Mouse (Mus musculus) CH12.LX (cell line): ENCODE measurements around the gene Tcea2.

Source experiments
- CHD2 ChIP-seq: IDR thresholded peaks from 2 replicates; pipeline ENCODE4 v1.6.1; 2011; ENCODE audit warnings: low read length, improper control_type of control experiment
- CTCF ChIP-seq, 2 experiments: IDR thresholded peaks in 1 of 2; conservative IDR thresholded peaks in 1 of 2; 2 replicates each; pipeline ENCODE4 v1.5.1; 2011 to 2012; ENCODE audit warnings: low read depth in 2 of 2, low read length in 2 of 2, improper control_type of control experiment in 1 of 2, inconsistent platforms in 1 of 2, mild to moderate bottlenecking in 1 of 2, moderate library complexity in 1 of 2
- EP300 ChIP-seq: IDR thresholded peaks from 2 replicates; pipeline ENCODE4 v1.6.1; 2011; ENCODE audit warnings: low read length, improper control_type of control experiment
- ETS1 ChIP-seq: conservative IDR thresholded peaks from 2 replicates; pipeline ENCODE4 v1.6.1; 2012; ENCODE audit warnings: low read depth, mild to moderate bottlenecking, inconsistent platforms, low read length, improper control_type of control experiment, moderate library complexity
- GABPA ChIP-seq: IDR thresholded peaks from 2 replicates; pipeline ENCODE4 v1.6.1; 2012; ENCODE audit warnings: low read depth, low read length, improper control_type of control experiment, inconsistent platforms; ENCODE audit not compliant: insufficient replicate concordance
- HCFC1 ChIP-seq: IDR thresholded peaks from 2 replicates; pipeline ENCODE4 v1.6.1; 2012; ENCODE audit warnings: low read depth, mild to moderate bottlenecking, inconsistent platforms, low read length, improper control_type of control experiment
- MAFK ChIP-seq: IDR thresholded peaks from 2 replicates; pipeline ENCODE4 v1.6.1; 2011; ENCODE audit warnings: low read length, improper control_type of control experiment; ENCODE audit not compliant: insufficient replicate concordance
- MAX ChIP-seq: IDR thresholded peaks from 2 replicates; pipeline ENCODE4 v1.6.1; 2011; ENCODE audit warnings: low read length, improper control_type of control experiment
- POLR2A ChIP-seq: IDR thresholded peaks from 2 replicates; pipeline ENCODE4 v1.6.1; 2011; ENCODE audit warnings: low read depth, mild to moderate bottlenecking, improper control_type of control experiment, low read length
- SMC3 ChIP-seq: IDR thresholded peaks from 2 replicates; pipeline ENCODE4 v1.6.1; 2011; ENCODE audit warnings: low read depth, low read length, improper control_type of control experiment
- TBP ChIP-seq: conservative IDR thresholded peaks from 2 replicates; pipeline ENCODE4 v1.6.1; 2011; ENCODE audit warnings: low read depth, low read length, improper control_type of control experiment
- UBTF ChIP-seq: IDR thresholded peaks from 2 replicates; pipeline ENCODE4 v1.6.1; 2012; ENCODE audit warnings: low read depth, mild to moderate bottlenecking, inconsistent platforms, low read length, improper control_type of control experiment, moderate library complexity
- USF1 ChIP-seq: IDR thresholded peaks from 2 replicates; pipeline ENCODE4 v1.6.1; 2014; ENCODE audit warnings: low read depth, mild to moderate bottlenecking, inconsistent platforms, low read length, improper control_type of control experiment
- USF2 ChIP-seq: conservative IDR thresholded peaks from 2 replicates; pipeline ENCODE4 v1.6.1; 2011; ENCODE audit warnings: low read depth, low read length, improper control_type of control experiment

GRCm38 (mm10) chr2:181714903-181715326 lies 34.8 kb downstream of the Tcea2 start, which contains the start of gene Oprl1:
- TF ChIP-seq USF1 (no peak), HCFC1 (no peak), POLR2A (no peak), GABPA (no peak), CTCF (conservative IDR thresholded peaks at IDR 0.05 in 1 of 2, IDR thresholded peaks at IDR 0.05 in 1 of 2; ENCODE audit: low read depth in 2 of 2, low read length in 2 of 2) (no peak), SMC3 (no peak), EP300 (no peak), UBTF (no peak), CHD2 (no peak), MAFK (no peak), ETS1 (no peak), USF2 (no peak), TBP (no peak), MAX (no peak)
